Mouse (Mus musculus): ENCODE data around the gene Tecpr2. TPM values are rescaled to one million over a fixed set of nuclear protein-coding genes. Genes with fewer than 3 reads are reported as not detected.

Gene Tecpr2
- total and polyA plus RNA-seq, 3 experiments, result 5.8 to 5.9 TPM; not detected in 1

- no peaks in the 10 kb centered on the region for H3K79me2 ChIP-seq (ENCODE audit: control insufficient read depth, insufficient read depth, low read length, poor library complexity)
- TF ChIP-seq POLR2AphosphoS2 (IDR thresholded peaks at IDR 0.05; ENCODE audit: low read length), result no peak
- no peak for TF ChIP-seq ZC3H11A (IDR thresholded peaks at IDR 0.05; ENCODE audit: low read depth, low read length)
- TF ChIP-seq GABPA (IDR thresholded peaks at IDR 0.05; ENCODE audit: low read depth, low read length), result no peak
- no peak for TF ChIP-seq ETS1 (IDR thresholded peaks at IDR 0.05; ENCODE audit: low read depth, low read length)
- TF ChIP-seq MAX (IDR thresholded peaks at IDR 0.05; ENCODE audit: low read length), result no peak
- TF ChIP-seq BHLHE40 (IDR thresholded peaks at IDR 0.05; ENCODE audit: borderline replicate concordance, low read depth, low read length), result no peak
- TF ChIP-seq MXI1 (IDR thresholded peaks at IDR 0.05; ENCODE audit: low read depth, low read length), result no peak
- TF ChIP-seq ZNF384 (IDR thresholded peaks at IDR 0.05; ENCODE audit: low read depth, low read length), result peak; percentile 93
- 0 out of 2 replicates have a peak, but pooled peaks have one; percentile 16 for TF ChIP-seq GATA1 (IDR thresholded peaks at IDR 0.05; ENCODE audit: low read depth, low read length)
- no peak for TF ChIP-seq TAL1 (IDR thresholded peaks at IDR 0.05; ENCODE audit: low read length)
- H3K9me3 ChIP-seq (replicated peaks; ENCODE audit: insufficient read depth, low read length), result no peaks in the 10 kb centered on the region
- H3K27ac ChIP-seq (ENCODE audit: control insufficient read depth, low read depth, low read length), result no peak overlapping the region
- peaks cover 0 to 7% of the 10 kb centered on the region in 2 experiments; a peak in 1 of 4 replicates for H3K4me1 ChIP-seq (ENCODE audit: control insufficient read depth in 1 of 2, insufficient read depth in 2 of 2, low read length in 2 of 2)
- DNase-seq (ENCODE audit: low read depth, low spot score), result no peak
- H3K9ac ChIP-seq (ENCODE audit: control insufficient read depth, low read depth, low read length, poor library complexity, severe bottlenecking), result no peak overlapping the region
- no peaks in the 10 kb centered on the region for H3K27me3 ChIP-seq (ENCODE audit: control insufficient read depth in 1 of 2, insufficient read depth in 2 of 2, low read length in 2 of 2)
- H3K36me3 ChIP-seq (ENCODE audit: control insufficient read depth in 1 of 2, insufficient read depth in 2 of 2, low read length in 2 of 2), result no peaks in the 10 kb centered on the region
- no peak overlapping the region for H3K4me3 ChIP-seq (ENCODE audit: control insufficient read depth in 1 of 2, insufficient read depth in 1 of 2, low read depth in 2 of 2, low read length in 2 of 2)
Observed at GRCm38 (mm10) chr12:111021577-111021976, 132.5 kb downstream of the Tecpr2 start.

Other genes with a start within 250 kb of the Tecpr2 start
- not detected in 2 replicates for gene 1700001K19Rik, start 206.6 kb upstream of the Tecpr2 start, total RNA-seq (2012; rRNA removed)
- gene 1700001K19Rik, start 206.6 kb upstream of the Tecpr2 start, polyA plus RNA-seq (2012; ENCODE audit: insufficient read depth in 1 of 2, insufficient read length in 2 of 2, low read depth in 1 of 2, low replicate concordance in 2 of 2, missing spikeins in 1 of 2), result under 1 TPM in 1 of 2 experiments, not detected in 1; 0.29 TPM
- 1,509 and 1,517 TPM in 2 replicates for gene Hsp90aa1, start 186.5 kb upstream of the Tecpr2 start, total RNA-seq (2012; rRNA removed)
- gene Hsp90aa1, start 186.5 kb upstream of the Tecpr2 start, polyA plus RNA-seq (2012; ENCODE audit: insufficient read depth in 1 of 2, insufficient read length in 2 of 2, low read depth in 1 of 2, low replicate concordance in 2 of 2, missing spikeins in 1 of 2), result 1,000 to 10,000 TPM in 1 of 2 experiments, 100 to 1,000 TPM in 1; 913 to 1,471 TPM
- gene Wdr20, start 151.3 kb upstream of the Tecpr2 start, total RNA-seq (2012; rRNA removed), result 21.9 and 25.8 TPM in 2 replicates
- 10 to 100 TPM in 1 of 2 experiments, not detected in 1; 18.8 TPM for gene Wdr20, start 151.3 kb upstream of the Tecpr2 start, polyA plus RNA-seq (2012; ENCODE audit: insufficient read depth in 1 of 2, insufficient read length in 2 of 2, low read depth in 1 of 2, low replicate concordance in 2 of 2, missing spikeins in 1 of 2)
- gene Mok, start 48.3 kb upstream of the Tecpr2 start, total RNA-seq (2012; rRNA removed), result 0.39 and 1.2 TPM in 2 replicates
- 1 to 10 TPM in 1 of 2 experiments, not detected in 1; 1.6 TPM for gene Mok, start 48.3 kb upstream of the Tecpr2 start, polyA plus RNA-seq (2012; ENCODE audit: insufficient read depth in 1 of 2, insufficient read length in 2 of 2, low read depth in 1 of 2, low replicate concordance in 2 of 2, missing spikeins in 1 of 2)
- 2.7 and 4.2 TPM in 2 replicates for gene Zfp839, start 39.0 kb upstream of the Tecpr2 start, total RNA-seq (2012; rRNA removed)
- gene Zfp839, start 39.0 kb upstream of the Tecpr2 start, polyA plus RNA-seq (2012; ENCODE audit: insufficient read depth in 1 of 2, insufficient read length in 2 of 2, low read depth in 1 of 2, low replicate concordance in 2 of 2, missing spikeins in 1 of 2), result 1 to 10 TPM in 1 of 2 experiments, not detected in 1; 5.0 TPM
- gene Cinp, start 119 bp upstream of the Tecpr2 start, total RNA-seq (2012; rRNA removed), result 189 and 210 TPM in 2 replicates
- gene Cinp, start 119 bp upstream of the Tecpr2 start, polyA plus RNA-seq (2012; ENCODE audit: insufficient read depth in 1 of 2, insufficient read length in 2 of 2, low read depth in 1 of 2, low replicate concordance in 2 of 2, missing spikeins in 1 of 2), result 100 to 1,000 TPM in 1 of 2 experiments, not detected in 1; 162 TPM
- 17.8 and 26.0 TPM in 2 replicates for gene Ankrd9, start 89.8 kb downstream of the Tecpr2 start, total RNA-seq (2012; rRNA removed)
- 10 to 100 TPM in 1 of 2 experiments, not detected in 1; 13.8 TPM for gene Ankrd9, start 89.8 kb downstream of the Tecpr2 start, polyA plus RNA-seq (2012; ENCODE audit: insufficient read depth in 1 of 2, insufficient read length in 2 of 2, low read depth in 1 of 2, low replicate concordance in 2 of 2, missing spikeins in 1 of 2)
- gene Rcor1, start 150.1 kb downstream of the Tecpr2 start, total RNA-seq (2012; rRNA removed), result 23.1 and 24.0 TPM in 2 replicates
- gene Rcor1, start 150.1 kb downstream of the Tecpr2 start, polyA plus RNA-seq (2012; ENCODE audit: insufficient read depth in 1 of 2, insufficient read length in 2 of 2, low read depth in 1 of 2, low replicate concordance in 2 of 2, missing spikeins in 1 of 2), result 10 to 100 TPM; 37.1 to 44.3 TPM

Data from MEL (cell line).